Mouse (Mus musculus) limb, embryonic 14.5 days (tissue): ENCODE measurements around the gene E2f4. TPM values are rescaled to one million over a fixed set of nuclear protein-coding genes. Genes with fewer than 3 reads are reported as not detected.
"Not testable (repeated sequence)": the region's sequence is repeated elsewhere in the genome, so short reads cannot be mapped to it uniquely, and the experiment has no call there.

ENCODE experiments used
- ATAC-seq: fragments of 200-750 bp; cut with Nextera tagmentation; 2 replicates; pipeline ENCODE4 v1.8.0; 2017; ENCODE audit warnings: low read depth, moderate number of reproducible peaks, moderate TSS enrichment; ENCODE audit not compliant: low FRiP score
- DNase-seq: peaks from one replicate; pipeline ENCODE4 v3.0.0-alpha.2; 2015; ENCODE audit warnings: low spot score
- H3K27ac ChIP-seq: fragments of 300-500 bp; sonication (generic); replicated peaks from 2 replicates; pipeline ENCODE4 v1.5.1; 2014; ENCODE audit warnings: low read depth, mild to moderate bottlenecking, low read length, moderate library complexity, mixed read lengths
- H3K27me3 ChIP-seq: fragments of 300-500 bp; sonication (generic); 2 replicates; pipeline ENCODE4 v1.6.1; 2014; ENCODE audit warnings: low read length, mixed read lengths; ENCODE audit not compliant: control insufficient read depth, insufficient read depth
- H3K36me3 ChIP-seq: fragments of 300-500 bp; sonication (generic); 2 replicates; pipeline ENCODE4 v1.6.1; 2014; ENCODE audit warnings: mild to moderate bottlenecking, low read length, moderate library complexity, mixed read lengths; ENCODE audit not compliant: control insufficient read depth, insufficient read depth
- H3K4me1 ChIP-seq: fragments of 300-500 bp; sonication (generic); 2 replicates; pipeline ENCODE4 v1.6.1; 2014; ENCODE audit warnings: antibody characterized with exemption, low read length, mixed read lengths; ENCODE audit not compliant: control insufficient read depth, insufficient read depth
- H3K4me2 ChIP-seq: fragments of 300-500 bp; sonication (generic); replicated peaks from 2 replicates; pipeline ENCODE4 v1.6.1; 2014; ENCODE audit warnings: low read depth, mild to moderate bottlenecking, low read length, moderate library complexity; ENCODE audit not compliant: severe bottlenecking
- H3K4me3 ChIP-seq: fragments of 300-500 bp; sonication (generic); replicated peaks from 2 replicates; pipeline ENCODE4 v1.5.1; 2014; ENCODE audit warnings: low read length
- H3K9ac ChIP-seq: fragments of 300-500 bp; sonication (generic); 2 replicates; pipeline ENCODE4 v1.6.1; 2014; ENCODE audit warnings: mild to moderate bottlenecking, low read depth, low read length, moderate library complexity; ENCODE audit not compliant: severe bottlenecking
- H3K9me3 ChIP-seq: fragments of 300-500 bp; sonication (generic); 2 replicates; pipeline ENCODE4 v1.6.1; 2016; ENCODE audit warnings: low read length; ENCODE audit not compliant: control insufficient read depth
- POLR2A ChIP-seq: fragments of 200-500 bp; IDR thresholded peaks from 2 replicates; pipeline ENCODE4 v1.8.0; 2012; ENCODE audit warnings: inconsistent platforms, mild to moderate bottlenecking, moderate library complexity, borderline replicate concordance; ENCODE audit not compliant: insufficient read depth, insufficient read length; ENCODE audit errors: extremely low read depth
- WGBS: fragments of 180-500 bp; shearing (Covaris S2); extraction: QIAGEN DNeasy Blood & Tissue Kit; methylation state at CpG from one replicate; pipeline ENCODE4 v1.1.7; 2014; 5-methylcytosine and 5-hydroxymethylcytosine counted together
- polyA plus RNA-seq, 2 experiments: library from polyadenylated mRNA; depleted of rRNA in 1 of 2; stranded (reverse) in 1 of 2; unstranded in 1 of 2; fragments of >200 nt; fragmentation: Nextera tagmentation in 1 of 2; extraction: Ambion mirVana in 1 of 2; gene quantifications; 2 replicates each; pipeline versions ENCODE4 v1.2.1 to v1.2.3; 2012 to 2014

Gene E2f4
- polyA plus RNA-seq, 2 experiments: 76.2 to 136 TPM

GRCm38 (mm10) chr8:105289805-105290460 is 7.5 kb upstream of the E2f4 start, which contains the start of gene 4931428F04Rik:
4931428F04Rik (minus strand) TSS chr8:105289864.
- no peak for DNase-seq
- Histone ChIP-seq H3K9me3 (no peaks in the 10 kb centered on the region), H3K4me1 (peaks cover 18% of the 10 kb centered on the region), H3K4me3 (peak within 1 kb of the TSS; percentile 47), H3K9ac (peak within 1 kb of the TSS; percentile 52), H3K4me2 (peak within 1 kb of the TSS; percentile 62), H3K27me3 (peaks cover 12% of the 10 kb centered on the region), H3K36me3 (peaks cover 1% of the 10 kb centered on the region), H3K27ac (peak within 1 kb of the TSS; percentile 39)
- under 1% methylated on average over 40 of the region's 43 CpGs for WGBS
- TF ChIP-seq POLR2A: no peak
- ATAC-seq: peak; percentile 16

GRCm38 (mm10) chr8:105290554-105291314 is 6.7 kb upstream of the E2f4 start:
- peak overlapping the region; percentile 47; the same call in 1 of the 2 replicates for H3K4me3 ChIP-seq
- peak overlapping the region; percentile 62 for H3K4me2 ChIP-seq
- H3K4me1 ChIP-seq: peaks cover 18% of the 10 kb centered on the region
- H3K36me3 ChIP-seq: no peaks in the 10 kb centered on the region
- H3K27ac ChIP-seq: no peak overlapping the region
- no peak overlapping the region for H3K9ac ChIP-seq
- DNase-seq (peak; percentile 92), ATAC-seq (no peak)
- H3K27me3 ChIP-seq: peaks cover 12% of the 10 kb centered on the region
- H3K9me3 ChIP-seq: no peaks in the 10 kb centered on the region
- WGBS: 6% methylated on average over 31 of the region's 31 CpGs
- TF ChIP-seq POLR2A: no peak

GRCm38 (mm10) chr8:105291364-105291763 is 6.1 kb upstream of the E2f4 start:
- WGBS: 87% methylated on average over 8 of the region's 8 CpGs
- H3K4me2 ChIP-seq, H3K36me3 ChIP-seq, H3K4me3 ChIP-seq, DNase-seq, H3K9ac ChIP-seq, H3K27ac ChIP-seq, ATAC-seq, H3K9me3 ChIP-seq: not testable (repeated sequence)
- peaks cover 18% of the 10 kb centered on the region for H3K4me1 ChIP-seq
- H3K27me3 ChIP-seq: peaks cover 12% of the 10 kb centered on the region

DNA sequence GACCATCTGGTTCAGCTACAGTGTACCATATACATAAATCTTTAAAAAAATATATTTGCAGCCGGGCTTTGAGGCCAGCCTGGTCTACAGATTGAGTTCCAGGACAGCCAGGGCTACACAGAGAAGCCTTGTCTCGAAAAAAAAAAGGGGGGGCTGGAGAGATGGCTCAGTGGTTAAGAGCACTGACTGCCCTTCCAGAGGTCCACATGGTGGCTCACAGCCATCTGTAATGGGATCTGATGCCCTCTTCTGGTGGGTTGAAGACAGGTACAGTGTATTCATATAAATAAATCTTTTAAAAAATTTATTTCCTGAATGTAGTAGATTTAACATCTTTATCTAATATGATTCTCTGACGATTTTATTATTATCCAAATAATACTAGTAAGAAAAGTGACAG is 5.7 kb upstream of the E2f4 start:
- ATAC-seq, H3K4me2 ChIP-seq, H3K4me3 ChIP-seq, H3K27ac ChIP-seq, H3K36me3 ChIP-seq, DNase-seq, H3K9ac ChIP-seq, H3K9me3 ChIP-seq: not testable (repeated sequence)
- Histone ChIP-seq H3K4me1 (peaks cover 21% of the 10 kb centered on the region), H3K27me3 (peaks cover 12% of the 10 kb centered on the region)
- WGBS: 61% methylated on average over 3 of the region's 3 CpGs

- WGBS: 81% methylated on average over 5 of the region's 7 CpGs
- H3K36me3 ChIP-seq: no peaks in the 10 kb centered on the region
- TF ChIP-seq POLR2A: no peak
- DNase-seq (no peak), ATAC-seq (no peak)
- no peak overlapping the region for H3K4me3 ChIP-seq
- peaks cover 24% of the 10 kb centered on the region for H3K4me1 ChIP-seq
- H3K9ac ChIP-seq: no peak overlapping the region
- H3K9me3 ChIP-seq: no peaks in the 10 kb centered on the region
- H3K27me3 ChIP-seq: peaks cover 12% of the 10 kb centered on the region
- no peak overlapping the region for H3K4me2 ChIP-seq
- no peak overlapping the region for H3K27ac ChIP-seq
These were observed 5.0 kb upstream of the E2f4 start for GRCm38 (mm10) chr8:105292471-105292870.
